Mouse (Mus musculus) small intestine, adult 2 months (tissue): ENCODE results near the gene Tph1.

Experiments
- CTCF ChIP-seq: fragments of 200-500 bp; IDR thresholded peaks from 2 replicates; pipeline ENCODE4 v1.5.1; 2012; ENCODE audit warnings: low read depth, mild to moderate bottlenecking, control low read depth, inconsistent platforms, low read length, moderate library complexity, mixed read lengths; ENCODE audit not compliant: insufficient replicate concordance, insufficient read length; ENCODE audit errors: extremely low read depth
- POLR2A ChIP-seq: fragments of 200-500 bp; IDR thresholded peaks from 2 replicates; pipeline ENCODE4 v1.6.1; 2012; ENCODE audit warnings: low read depth, mild to moderate bottlenecking, control low read depth, inconsistent platforms, low read length, moderate library complexity

DNA sequence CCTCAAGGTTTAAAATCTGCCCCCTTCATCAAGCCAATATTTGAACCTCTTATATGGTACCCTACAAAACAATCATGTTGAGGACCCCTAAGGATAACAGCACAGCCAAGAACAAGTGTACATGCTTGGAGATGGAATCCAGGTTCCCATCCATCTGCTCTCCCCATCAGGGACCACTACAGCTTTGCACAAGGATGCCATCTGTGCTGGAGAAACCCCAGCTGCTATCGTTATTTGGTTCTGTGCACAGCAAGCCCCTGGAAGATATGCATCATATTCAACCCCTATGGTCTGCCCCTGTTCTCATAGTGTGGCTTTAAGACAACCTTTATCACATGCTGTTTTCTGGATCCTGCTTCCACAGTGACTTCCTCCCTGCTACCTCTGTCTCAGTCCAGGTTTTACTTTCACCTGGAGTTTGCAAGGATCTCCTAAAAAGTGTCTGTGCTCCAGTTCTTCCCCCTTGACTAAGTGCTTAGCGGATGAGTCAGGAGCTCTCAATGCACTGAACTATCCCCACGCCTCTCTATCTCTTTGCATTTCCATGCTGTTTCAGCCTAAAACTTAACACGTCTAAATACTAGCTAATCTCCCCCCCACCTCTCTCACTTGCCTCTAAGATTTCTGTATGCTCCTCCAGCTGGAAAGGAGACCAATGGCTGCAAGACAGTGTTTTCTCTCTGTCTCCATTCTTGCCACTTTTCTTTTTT is 23.8 kb downstream of the Tph1 start:
- no peak for TF ChIP-seq CTCF
- TF ChIP-seq POLR2A = no peak
